Mouse (Mus musculus) macrophage (primary cell): ENCODE measurements around the gene Chst8. TPM values are rescaled to one million over a fixed set of nuclear protein-coding genes. Genes with fewer than 3 reads are reported as not detected.

Experiments
- H3K27ac ChIP-seq: fragments of 350-480 bp; formaldehyde crosslinking; 2 replicates; pipeline ENCODE4 v1.9.0; 2021
- H3K36me3 ChIP-seq: fragments of 350-480 bp; formaldehyde crosslinking; 2 replicates; pipeline ENCODE4 v1.9.0; 2021; ENCODE audit errors: inconsistent target
- H3K4me3 ChIP-seq: fragments of 350-480 bp; formaldehyde crosslinking; 2 replicates; pipeline ENCODE4 v1.9.0; 2021; ENCODE audit errors: inconsistent target
- H3K79me2 ChIP-seq: fragments of 350-480 bp; formaldehyde crosslinking; 2 replicates; pipeline ENCODE4 v1.9.0; 2021; ENCODE audit errors: inconsistent target
- WGBS: methylation state at CpG from one replicate; pipeline ENCODE4 v1.1.7; 2026; ENCODE audit warnings: inconsistent platforms; ENCODE audit not compliant: missing documents; 5-methylcytosine and 5-hydroxymethylcytosine counted together
- polyA plus RNA-seq: library from polyadenylated mRNA; stranded (reverse); fragments of 250-400 nt; gene quantifications from 3 replicates; pipeline ENCODE4 v1.2.4, GENCODE M21; 2018; ENCODE audit warnings: inconsistent platforms

Chst8 gene
- polyA plus RNA-seq, 1 experiment from 2014 or later, result not detected

- Histone ChIP-seq H3K36me3 (no peaks in the 10 kb centered on the region), H3K79me2 (no peaks in the 10 kb centered on the region), H3K4me3 (no peak overlapping the region), H3K27ac (no peak overlapping the region)
- 53% methylated on average over 9 of the region's 9 CpGs for WGBS
These were observed 28.0 kb downstream of the Chst8 start for GRCm38 (mm10) chr7:34784469-34784868.

DNA sequence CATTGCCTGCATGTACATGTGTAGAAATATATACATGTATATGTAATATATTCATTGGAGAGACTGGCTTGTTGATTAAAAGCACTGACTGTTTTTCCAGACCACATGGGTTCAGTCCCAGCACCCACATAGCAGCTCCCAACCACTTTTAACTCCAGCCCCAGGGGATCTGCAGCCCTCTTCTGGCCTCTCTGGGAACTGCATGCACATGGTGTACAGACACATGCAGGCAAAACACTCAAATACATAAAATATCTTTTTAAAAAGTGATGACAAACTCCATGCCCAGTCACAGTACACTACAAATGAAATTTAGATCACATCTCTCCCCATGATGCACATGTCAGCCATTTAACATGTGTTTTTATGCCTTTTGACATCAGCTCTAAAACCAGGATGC, 30.5 kb downstream of the Chst8 start:
- H3K27ac ChIP-seq, result no peak overlapping the region
- H3K79me2 ChIP-seq, result no peaks in the 10 kb centered on the region
- no peak overlapping the region for H3K4me3 ChIP-seq
- no peaks in the 10 kb centered on the region for H3K36me3 ChIP-seq

- 86% methylated on average over 2 of the region's 2 CpGs for WGBS
- Histone ChIP-seq H3K79me2 (no peaks in the 10 kb centered on the region), H3K4me3 (no peak overlapping the region), H3K27ac (no peak overlapping the region), H3K36me3 (no peaks in the 10 kb centered on the region)
These were observed 31.3 kb downstream of the Chst8 start for GRCm38 (mm10) chr7:34781217-34781616.

- no peaks in the 10 kb centered on the region for H3K36me3 ChIP-seq
- no peak overlapping the region for H3K27ac ChIP-seq
- no peak overlapping the region for H3K4me3 ChIP-seq
- no peaks in the 10 kb centered on the region for H3K79me2 ChIP-seq
- 25% methylated on average over 6 of the region's 9 CpGs for WGBS
These were observed 34.1 kb downstream of the Chst8 start for GRCm38 (mm10) chr7:34778426-34778825.

GRCm38 (mm10) chr7:34775659-34776058, 36.9 kb downstream of the Chst8 start:
- Histone ChIP-seq H3K4me3 (no peak overlapping the region), H3K79me2 (no peaks in the 10 kb centered on the region), H3K36me3 (no peaks in the 10 kb centered on the region), H3K27ac (no peak overlapping the region)
- WGBS, result 85% methylated on average over 12 of the region's 12 CpGs

DNA sequence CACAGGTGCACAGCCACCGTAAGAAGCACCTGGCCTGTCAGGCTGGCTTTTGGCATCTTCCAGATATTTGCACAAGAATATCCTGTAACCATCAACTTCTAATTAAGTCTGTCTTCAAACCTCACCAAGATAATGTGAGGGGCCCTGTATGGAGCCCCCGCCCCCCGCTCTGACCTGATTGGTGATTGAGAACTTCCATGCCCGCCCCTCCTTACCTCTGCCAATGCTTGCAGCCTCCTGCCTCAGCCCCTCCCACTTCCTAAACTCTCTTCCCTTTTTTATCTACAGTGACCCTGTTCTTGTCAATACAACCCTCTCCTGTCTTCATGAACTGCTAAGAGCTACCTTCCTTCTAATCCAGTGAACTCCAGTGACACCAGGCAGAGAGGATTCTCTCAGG, 37.6 kb downstream of the Chst8 start:
- H3K4me3 ChIP-seq, result no peak overlapping the region
- H3K79me2 ChIP-seq, result no peaks in the 10 kb centered on the region
- no peaks in the 10 kb centered on the region for H3K36me3 ChIP-seq
- H3K27ac ChIP-seq, result no peak overlapping the region
- WGBS, result 71% methylated on average over 4 of the region's 4 CpGs

GRCm38 (mm10) chr7:34774020-34774419, 38.5 kb downstream of the Chst8 start:
- WGBS, result 43% methylated on average over 13 of the region's 13 CpGs
- Histone ChIP-seq H3K27ac (no peak overlapping the region), H3K4me3 (no peak overlapping the region), H3K36me3 (no peaks in the 10 kb centered on the region), H3K79me2 (no peaks in the 10 kb centered on the region)

DNA sequence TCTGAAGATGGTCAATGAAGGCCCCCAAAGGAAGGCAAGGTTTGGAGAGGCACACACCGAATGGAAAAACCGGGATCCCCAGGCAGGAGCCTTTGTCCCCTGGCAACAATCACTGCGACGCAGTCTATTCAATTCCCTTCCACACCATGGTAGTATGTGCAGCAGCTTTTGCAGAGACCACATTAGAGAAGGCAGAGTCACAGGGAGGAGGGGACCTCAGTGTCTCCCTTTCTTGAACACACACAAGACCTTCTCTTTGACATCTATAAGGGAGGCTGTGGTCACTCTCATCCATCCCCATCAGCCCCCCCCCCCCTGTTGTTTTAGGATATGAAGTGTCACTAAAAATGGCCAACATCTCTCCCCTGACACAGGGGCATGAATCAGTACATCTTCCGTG, 39.2 kb downstream of the Chst8 start:
- WGBS, result 89% methylated on average over 5 of the region's 5 CpGs
- no peaks in the 10 kb centered on the region for H3K36me3 ChIP-seq
- no peak overlapping the region for H3K27ac ChIP-seq
- H3K4me3 ChIP-seq, result no peak overlapping the region
- no peaks in the 10 kb centered on the region for H3K79me2 ChIP-seq

- H3K4me3 ChIP-seq, result no peak overlapping the region
- no peak overlapping the region for H3K27ac ChIP-seq
- WGBS, result 70% methylated on average over 8 of the region's 8 CpGs
- no peaks in the 10 kb centered on the region for H3K36me3 ChIP-seq
- no peaks in the 10 kb centered on the region for H3K79me2 ChIP-seq
These were observed 43.0 kb downstream of the Chst8 start for GRCm38 (mm10) chr7:34769531-34769930.

DNA sequence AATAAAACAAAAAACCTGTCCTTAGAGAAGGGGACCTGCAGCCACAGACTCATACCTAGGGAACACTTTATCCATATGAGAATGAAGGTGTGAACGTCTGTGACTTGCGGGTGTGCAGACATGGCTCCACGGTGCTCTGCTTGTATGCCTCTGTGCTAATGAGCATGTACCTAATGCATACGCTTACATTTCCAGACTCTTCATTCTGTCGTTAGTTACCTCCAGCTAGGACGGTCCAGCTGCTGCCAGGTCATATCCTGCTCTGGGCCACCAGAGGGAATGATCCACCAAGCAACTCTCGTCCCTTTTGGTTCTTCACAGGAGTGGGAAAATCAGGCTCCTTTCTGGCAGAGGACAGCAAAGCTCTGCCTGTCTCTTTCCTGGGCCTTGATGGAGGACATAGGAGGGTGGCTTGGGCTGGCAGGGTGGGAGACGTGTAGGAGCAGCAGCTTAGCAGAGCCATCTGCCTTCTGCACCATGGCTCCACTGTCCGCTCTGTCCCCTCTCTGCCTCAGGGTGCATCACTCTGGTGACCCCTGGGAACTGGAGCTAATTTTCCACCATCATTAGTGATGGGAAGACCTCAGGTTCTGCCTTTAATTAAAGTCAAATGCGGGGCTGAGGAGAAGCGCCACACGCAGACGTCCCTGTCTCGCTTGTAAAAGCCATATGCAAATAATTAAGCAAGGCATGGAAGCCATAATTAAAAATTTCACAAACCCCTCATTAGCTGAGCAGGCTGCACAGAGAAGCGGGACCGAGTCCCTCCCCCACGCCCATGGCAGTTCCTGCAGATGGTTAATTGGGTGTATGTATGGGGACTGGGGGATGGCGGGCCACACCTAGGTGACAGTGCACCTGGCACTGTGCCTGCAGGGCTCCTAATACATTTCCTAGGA, 48.0 kb downstream of the Chst8 start:
- H3K4me3 ChIP-seq, result no peak overlapping the region
- H3K27ac ChIP-seq, result no peak overlapping the region
- H3K36me3 ChIP-seq, result no peaks in the 10 kb centered on the region
- 84% methylated on average over 15 of the region's 18 CpGs for WGBS
- no peaks in the 10 kb centered on the region for H3K79me2 ChIP-seq

DNA sequence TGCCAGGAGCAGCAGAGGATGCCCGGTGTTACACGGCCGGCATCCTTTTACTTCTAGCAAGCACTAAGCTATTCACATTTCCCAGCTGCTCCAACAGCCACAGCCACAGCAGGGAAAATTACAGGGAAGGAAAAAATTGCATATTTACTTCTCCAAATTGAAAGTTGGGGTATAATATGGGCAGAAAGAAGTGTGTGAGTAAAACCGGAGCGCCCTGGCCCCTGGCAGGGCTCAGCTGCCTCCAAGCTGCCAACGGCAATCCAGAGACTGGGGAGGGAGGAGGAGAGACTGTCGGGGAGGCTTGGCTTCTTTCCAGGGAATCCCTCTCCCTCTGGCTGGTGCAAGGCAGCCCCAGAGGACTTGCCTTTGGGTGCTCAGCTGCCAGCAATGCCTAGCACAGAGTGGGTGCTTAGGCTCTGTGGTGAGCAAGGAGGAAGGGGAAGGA, 53.1 kb downstream of the Chst8 start:
- Histone ChIP-seq H3K79me2 (no peaks in the 10 kb centered on the region), H3K36me3 (no peaks in the 10 kb centered on the region), H3K4me3 (no peak overlapping the region), H3K27ac (no peak overlapping the region)
- WGBS, result 89% methylated on average over 7 of the region's 7 CpGs

DNA sequence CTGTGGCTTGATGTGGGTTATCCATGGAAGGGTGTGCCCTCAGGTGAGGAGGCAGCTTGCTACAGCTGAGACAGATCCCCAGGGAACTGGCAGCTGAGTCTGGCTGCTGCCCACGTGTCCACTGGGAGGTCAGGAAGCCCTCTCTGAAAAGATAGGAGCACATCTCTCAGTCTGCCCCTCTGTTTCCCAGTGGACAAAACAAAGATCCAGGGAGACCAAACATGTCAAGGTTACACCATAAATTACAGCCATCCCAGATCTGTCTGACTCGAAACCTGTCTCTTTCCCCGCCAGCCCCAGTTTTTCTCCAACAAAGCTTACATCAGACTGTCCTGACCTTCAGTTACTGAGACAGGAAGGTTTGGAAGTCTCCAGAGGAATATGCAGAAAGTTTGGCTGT, 53.8 kb downstream of the Chst8 start:
- H3K79me2 ChIP-seq, result no peaks in the 10 kb centered on the region
- 73% methylated on average over 3 of the region's 3 CpGs for WGBS
- H3K4me3 ChIP-seq, result no peak overlapping the region

GRCm38 (mm10) chr7:34757513-34757912, 55.0 kb downstream of the Chst8 start:
- no peaks in the 10 kb centered on the region for H3K79me2 ChIP-seq
- H3K36me3 ChIP-seq, result no peaks in the 10 kb centered on the region
- H3K4me3 ChIP-seq, result no peak overlapping the region
- 83% methylated on average over 4 of the region's 4 CpGs for WGBS
- H3K27ac ChIP-seq, result no peak overlapping the region

More for the DNA sequence above, 53.8 kb downstream of the Chst8 start:
- no peak overlapping the region for H3K27ac ChIP-seq
- no peaks in the 10 kb centered on the region for H3K36me3 ChIP-seq

DNA sequence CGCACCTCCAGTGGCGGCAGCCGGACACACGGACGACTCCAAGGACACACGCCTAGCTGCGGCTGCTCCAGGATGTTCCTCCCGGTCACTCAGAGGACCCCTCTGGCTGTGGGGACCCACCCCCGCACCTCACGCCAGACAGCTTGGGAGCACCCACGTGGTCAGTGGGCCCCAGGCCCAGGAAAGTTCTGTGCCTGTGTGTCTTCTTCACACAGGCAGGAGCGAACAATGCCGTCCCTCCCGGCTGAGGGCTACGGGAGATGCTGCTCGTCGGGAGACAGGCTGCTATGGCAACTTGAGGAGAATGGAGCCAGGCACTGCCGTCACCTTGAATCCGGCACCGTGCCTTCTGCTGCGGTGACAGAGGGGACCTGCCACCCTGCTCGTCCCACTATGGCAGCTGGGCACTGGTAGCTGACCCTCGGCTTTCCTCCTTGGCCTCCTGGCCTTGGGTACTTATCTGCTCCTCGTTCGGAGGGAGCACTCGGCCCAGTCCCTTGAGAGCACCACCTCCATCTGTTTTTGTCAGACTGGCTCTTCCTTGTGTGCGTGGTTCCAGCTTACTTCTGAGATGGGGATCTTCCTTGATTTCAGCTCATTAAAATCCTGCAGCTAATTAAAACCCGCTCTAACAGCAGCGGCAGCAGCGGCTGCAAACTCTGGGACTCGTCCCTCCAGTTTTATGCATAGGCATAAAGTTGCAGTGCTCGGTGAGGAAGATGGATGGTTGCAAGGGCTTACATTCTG, 59.2 kb downstream of the Chst8 start:
- 84% methylated on average over 28 of the region's 32 CpGs for WGBS
- Histone ChIP-seq H3K27ac (no peak overlapping the region), H3K4me3 (no peak overlapping the region)

GRCm38 (mm10) chr7:34752151-34752762, 60.3 kb downstream of the Chst8 start:
- no peak overlapping the region for H3K4me3 ChIP-seq
- no peaks in the 10 kb centered on the region for H3K36me3 ChIP-seq
- H3K79me2 ChIP-seq, result no peaks in the 10 kb centered on the region
- no peak overlapping the region for H3K27ac ChIP-seq
- whole genome bisulfite sequencing, result 69% methylated on average over 10 of the region's 10 CpGs

More for the DNA sequence above, 59.2 kb downstream of the Chst8 start:
- Histone ChIP-seq H3K79me2 (no peaks in the 10 kb centered on the region), H3K36me3 (no peaks in the 10 kb centered on the region)
